Mouse (Mus musculus): ENCODE results near the gene Gm15056. TPM values are rescaled to one million over a fixed set of nuclear protein-coding genes. Genes with fewer than 3 reads are reported as not detected.

The Gm15056 gene
- total RNA-seq (2021), result not detected

DNA sequence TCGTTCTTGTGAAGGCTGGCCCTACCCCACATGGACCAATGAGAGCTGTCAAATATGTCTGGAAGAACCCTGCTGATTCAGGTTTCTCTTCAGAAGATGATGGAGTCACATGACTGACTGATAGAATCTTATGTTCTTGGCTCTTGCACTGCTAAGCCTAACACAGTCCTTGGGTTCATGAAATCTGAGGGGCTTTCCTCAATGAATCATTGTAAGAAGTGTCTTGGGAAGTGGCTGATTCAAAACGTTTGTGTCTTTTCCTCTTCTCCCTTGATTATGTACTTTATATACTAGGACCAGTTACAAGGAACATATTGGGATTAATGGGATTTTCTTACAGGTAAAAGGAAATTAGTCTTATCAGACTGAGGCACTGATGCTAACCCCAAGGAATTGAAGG, at the start of gene Gm15056:
TSS of gene Gm15056 (minus strand) at position 101 of the 400 bp plus-strand sequence.
- no peak for DNase-seq (ENCODE audit: extremely low spot score in 1 of 2, low spot score in 2 of 2)
- intact Hi-C loops (cut with DNase I), result no loop called here

DNA sequence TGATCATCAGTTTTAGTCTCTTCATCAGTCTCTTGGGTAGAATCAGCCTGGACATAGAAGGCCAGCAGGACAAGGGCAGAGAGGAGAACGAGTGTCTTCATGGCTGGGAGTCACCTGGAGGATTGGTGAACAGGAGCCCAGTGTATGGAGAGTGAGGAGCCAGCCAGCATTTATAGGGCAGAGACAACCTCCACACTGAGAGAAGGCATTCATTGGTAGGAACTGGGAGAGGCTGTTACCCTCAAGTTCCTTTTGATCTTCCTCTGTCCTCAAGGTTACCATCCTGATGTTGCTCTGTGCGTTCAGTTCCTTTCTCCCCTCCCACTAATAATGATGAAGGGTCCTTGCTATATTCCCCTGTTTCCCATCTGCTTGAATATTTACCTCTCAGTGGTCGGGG, 42.2 kb upstream of the Gm15056 start, which contains the start of gene AY761185:
TSS of gene AY761185 (minus strand) at position 101 of the 400 bp plus-strand sequence.
- intact Hi-C loops (cut with DNase I), result no loop called here
- DNase-seq (ENCODE audit: extremely low spot score in 1 of 2, low spot score in 2 of 2), result no peak

DNA sequence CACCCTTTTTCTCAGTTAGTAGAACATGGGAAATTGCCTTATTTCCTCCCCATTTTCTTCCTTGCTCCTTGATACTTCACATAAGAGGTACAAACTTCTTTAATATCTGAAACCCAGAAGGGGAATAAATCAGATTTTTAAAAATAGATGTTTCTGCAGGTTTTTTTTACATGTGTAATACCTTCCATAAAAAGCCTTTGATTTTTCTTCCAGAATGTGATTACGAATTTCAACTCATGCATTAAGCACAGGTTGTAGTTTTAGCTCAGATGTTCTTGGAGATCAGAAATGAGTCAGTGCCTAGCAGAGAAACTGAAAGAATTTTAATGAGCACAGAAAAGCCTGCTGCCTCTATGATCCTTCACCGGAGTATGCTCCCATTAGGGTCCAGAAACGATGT, 19.5 kb upstream of the Gm15056 start, which contains the start of gene Gm6040:
TSS of gene Gm6040 (minus strand) at position 101 of the 400 bp plus-strand sequence.
- DNase-seq (ENCODE audit: extremely low spot score in 1 of 2, low spot score in 2 of 2), result no peak
- intact Hi-C loops (cut with DNase I), result no loop called here

DNA sequence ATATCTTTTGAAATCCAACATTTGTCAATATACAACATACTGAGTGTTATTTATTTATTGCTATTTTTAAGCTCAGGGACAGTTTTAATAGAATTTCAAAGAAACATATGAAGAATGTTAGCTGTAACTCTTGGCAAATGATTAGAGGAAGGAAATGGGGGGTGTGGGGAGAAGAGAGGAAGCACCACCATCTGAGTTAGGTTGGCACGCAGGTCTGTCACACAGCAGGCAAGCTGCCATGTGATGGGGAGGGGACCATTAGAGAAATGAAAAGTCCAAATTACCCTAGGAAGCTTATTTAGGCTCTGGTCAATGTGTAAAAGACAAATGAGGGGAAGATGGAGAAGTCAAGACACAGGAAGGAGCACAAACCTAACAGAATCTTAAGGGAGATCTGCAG, 9.9 kb upstream of the Gm15056 start:
- intact Hi-C loops (cut with DNase I), result no loop called here
- DNase-seq (ENCODE audit: extremely low spot score in 1 of 2, low spot score in 2 of 2), result no peak

DNA sequence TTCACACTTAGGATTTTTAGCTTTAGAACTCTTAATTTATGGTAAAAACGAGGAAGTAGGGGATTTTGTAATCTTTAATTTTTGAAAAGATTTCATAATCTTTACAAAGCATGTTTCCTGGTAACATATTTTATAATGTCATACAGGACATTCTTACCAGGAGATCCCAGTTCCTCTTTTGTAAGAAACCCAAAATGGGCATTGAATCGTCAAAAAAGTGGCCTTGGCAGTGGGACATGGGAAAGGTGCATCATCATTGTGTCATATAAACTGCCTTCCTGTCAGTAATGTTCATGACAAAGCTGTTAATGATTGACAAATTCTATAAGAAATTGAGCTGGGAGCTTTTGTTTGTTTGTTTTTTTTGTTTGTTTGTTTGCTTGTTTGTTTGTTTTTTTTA, 5.8 kb upstream of the Gm15056 start:
- DNase-seq (ENCODE audit: extremely low spot score in 1 of 2, low spot score in 2 of 2), result no peak
- intact Hi-C loops (cut with DNase I), result no loop called here

DNA sequence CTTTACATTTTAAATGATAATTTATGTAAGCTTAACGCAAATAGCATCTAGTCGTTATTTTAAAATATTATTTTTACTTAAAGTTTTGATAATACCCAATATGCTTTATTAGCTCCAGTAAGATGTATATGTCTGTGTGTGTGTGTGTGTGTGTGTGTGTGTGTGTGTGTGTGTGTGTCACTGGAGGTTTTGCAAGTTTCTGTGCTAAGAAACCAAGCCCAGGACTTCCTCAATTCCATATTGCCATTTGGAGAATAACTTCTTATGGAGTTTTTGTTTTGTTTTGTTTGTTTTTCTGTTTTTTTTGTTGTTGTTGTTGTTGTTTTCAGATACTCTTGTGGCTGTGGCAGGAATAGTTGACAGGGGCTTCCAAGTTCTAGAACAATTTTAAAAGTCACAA, 4.7 kb upstream of the Gm15056 start:
- no peak for DNase-seq (ENCODE audit: extremely low spot score in 1 of 2, low spot score in 2 of 2)
- intact Hi-C loops (cut with DNase I), result no loop called here

DNA sequence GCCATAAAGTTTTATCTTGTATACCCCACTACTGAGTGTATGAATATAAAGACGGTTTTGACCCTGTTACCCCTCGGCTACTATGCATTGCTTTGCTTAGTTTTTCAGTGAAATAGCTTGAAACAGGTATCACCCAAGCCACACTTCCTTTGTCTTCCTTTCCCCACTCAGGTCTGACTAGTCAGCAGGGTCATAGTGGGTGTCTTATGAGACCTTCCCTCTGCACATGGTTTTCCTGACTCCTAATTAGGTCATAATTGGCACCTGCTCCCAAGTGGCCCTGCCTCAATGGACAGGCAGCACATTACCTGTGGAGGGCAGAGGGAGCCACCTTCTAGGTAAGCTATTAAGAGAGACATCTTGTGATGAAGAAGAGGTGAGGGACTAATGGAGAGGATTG, 10.1 kb downstream of the Gm15056 start, which contains the start of gene Defb33:
TSS of gene Defb33 (plus strand) at position 301 of the 400 bp plus-strand sequence.
- no peak for DNase-seq (ENCODE audit: extremely low spot score in 1 of 2, low spot score in 2 of 2)
- intact Hi-C loops (cut with DNase I), result no loop called here

DNA sequence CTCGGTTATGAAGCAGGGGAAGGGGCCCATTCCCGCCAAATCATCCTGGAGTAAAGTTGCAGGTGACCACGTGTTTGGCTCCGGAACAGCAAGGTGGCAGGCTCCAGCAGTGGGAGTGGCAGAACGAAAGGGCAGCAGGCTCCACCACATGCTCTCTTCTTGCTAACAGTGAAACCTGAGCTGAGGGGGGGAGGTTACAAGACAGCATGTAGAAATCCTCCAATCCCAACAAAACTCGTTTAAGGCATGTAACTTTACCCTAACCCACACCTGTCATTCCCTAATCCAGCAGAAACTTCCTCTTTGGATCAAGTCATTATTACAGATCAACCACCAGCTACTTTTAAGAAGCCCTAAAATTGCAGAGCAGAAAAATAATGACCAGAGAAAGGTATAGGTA, 27.8 kb downstream of the Gm15056 start:
- intact Hi-C loops (cut with DNase I), result no loop called here
- no peak for DNase-seq (ENCODE audit: extremely low spot score in 1 of 2, low spot score in 2 of 2)

Other genes with a start within 250 kb of the Gm15056 start
- not detected for gene Defb33, start 10.0 kb downstream of the Gm15056 start, total RNA-seq (2021)
- gene Gm6040, start 19.4 kb upstream of the Gm15056 start, total RNA-seq (2021), result not detected
- not detected for gene AY761185, start 42.1 kb upstream of the Gm15056 start, total RNA-seq (2021)
- gene Defa21, start 122.9 kb upstream of the Gm15056 start, total RNA-seq (2021), result not detected
- gene Defa23, start 152.4 kb upstream of the Gm15056 start, total RNA-seq (2021), result not detected
- not detected for gene Defa35, start 162.4 kb upstream of the Gm15056 start, total RNA-seq (2021)
- gene Defa25, start 181.8 kb upstream of the Gm15056 start, total RNA-seq (2021), result not detected
- gene Gm14851, start 193.4 kb upstream of the Gm15056 start, total RNA-seq (2021), result not detected
- not detected for gene Defa30, start 232.0 kb upstream of the Gm15056 start, total RNA-seq (2021)

Measured in left cerebral cortex, postnatal 10 days (tissue).